Mouse (Mus musculus) naive thymus-derived CD4-positive, alpha-beta T cell, adult 2 months (primary cell): ENCODE results near the gene Itpr2.

Source experiments
- DNase-seq: peaks from one replicate; pipeline ENCODE4 v3.0.0-alpha.2; 2011; ENCODE audit warnings: low read depth

The Itpr2 gene

DNA sequence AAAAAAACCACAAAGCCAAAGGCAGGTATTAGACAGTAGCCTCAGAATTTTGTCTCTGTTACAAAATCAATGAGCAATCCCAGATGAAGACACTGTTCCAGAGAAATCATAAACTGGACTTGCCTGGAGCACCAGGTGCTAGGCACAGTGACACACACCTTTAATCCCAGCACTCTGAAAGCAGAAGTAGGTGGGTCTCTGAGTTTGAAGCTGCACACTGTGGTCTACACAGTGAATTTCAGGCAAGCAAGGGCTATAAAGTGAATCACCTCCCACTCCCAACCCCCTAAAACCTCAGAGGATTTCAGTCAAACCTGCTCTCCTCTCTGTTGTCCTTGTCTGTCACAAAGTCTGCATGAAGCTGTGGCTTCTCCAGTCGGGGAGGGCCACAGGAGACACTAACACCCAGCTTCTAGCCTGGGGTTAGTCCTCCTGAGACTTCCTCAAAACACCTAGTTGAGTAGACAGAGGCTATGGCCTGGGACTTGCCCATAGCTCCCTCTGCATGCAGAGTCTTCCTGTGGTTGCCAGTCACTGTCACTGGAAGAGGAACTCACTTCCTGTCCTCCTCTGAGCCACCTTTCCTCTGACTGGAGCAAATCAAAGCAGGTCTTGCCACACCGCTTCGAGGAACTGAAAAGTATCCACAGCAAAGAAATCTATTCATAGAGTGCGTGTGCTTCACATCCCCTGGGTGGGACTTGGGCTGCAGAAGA, 394.7 kb downstream of the Itpr2 start:
- DNase-seq = peak; percentile 59

DNA sequence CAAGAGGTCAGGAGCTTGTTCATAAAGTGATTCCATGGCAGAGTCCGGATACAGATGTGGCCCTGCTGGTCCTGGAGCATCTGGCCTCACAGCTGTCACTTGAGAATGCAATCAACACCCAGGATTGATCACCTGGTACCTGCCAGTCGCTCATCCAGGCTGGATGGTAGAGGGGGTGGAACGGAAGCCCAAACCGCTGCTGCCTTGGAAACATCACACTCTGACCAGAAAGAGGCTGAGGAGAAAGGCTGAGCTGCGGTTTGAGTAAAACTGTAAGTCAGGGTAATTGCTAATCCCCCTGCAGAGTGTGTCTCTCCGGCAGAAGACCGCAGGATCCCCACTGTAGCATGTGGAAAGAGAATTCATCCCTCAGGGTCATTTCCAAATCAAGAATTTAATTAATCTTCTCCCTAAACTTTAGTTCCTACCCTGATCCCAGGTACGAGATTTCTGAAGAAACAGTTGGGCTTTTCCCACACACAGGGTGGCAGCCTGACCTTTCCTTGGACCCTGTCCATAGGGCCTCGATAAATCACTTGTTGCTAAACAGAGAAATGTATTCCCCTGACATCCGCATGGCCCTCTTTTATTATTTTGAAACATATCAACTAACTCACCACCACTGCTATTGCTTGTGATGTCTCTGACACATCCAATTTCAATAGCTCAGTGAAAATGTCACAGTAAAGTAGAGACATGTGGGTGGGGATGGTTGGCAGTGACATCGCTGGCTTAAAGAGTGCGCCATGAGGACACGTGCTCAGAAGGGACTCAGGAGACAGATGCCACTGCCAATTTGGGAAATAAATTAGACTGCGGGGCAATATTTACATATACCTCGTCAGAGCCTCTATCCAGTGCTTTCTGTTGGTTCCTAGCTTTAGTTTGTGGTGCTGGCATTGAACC, 418.7 kb downstream of the Itpr2 start:
- DNase-seq = no peak

DNA sequence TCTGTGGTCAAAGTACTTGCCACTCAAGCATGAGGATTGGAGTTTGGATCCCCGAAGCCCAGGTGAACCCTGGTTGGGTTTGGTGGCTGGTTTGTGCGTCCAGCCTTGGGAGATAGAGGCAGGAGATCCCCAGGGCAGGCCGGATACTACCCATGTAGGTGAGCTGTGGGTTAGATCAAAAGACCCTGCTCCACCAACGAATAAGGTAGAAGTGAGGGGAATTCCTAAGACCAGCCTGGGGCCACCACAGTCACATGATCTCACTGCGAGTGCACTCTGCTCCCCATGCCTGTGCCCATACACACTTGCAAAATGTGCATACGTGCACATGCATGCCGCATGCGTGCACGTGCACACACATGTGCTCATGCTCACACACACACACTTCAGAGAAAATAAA, 419.5 kb downstream of the Itpr2 start:
- DNase-seq = peak; percentile 64

DNA sequence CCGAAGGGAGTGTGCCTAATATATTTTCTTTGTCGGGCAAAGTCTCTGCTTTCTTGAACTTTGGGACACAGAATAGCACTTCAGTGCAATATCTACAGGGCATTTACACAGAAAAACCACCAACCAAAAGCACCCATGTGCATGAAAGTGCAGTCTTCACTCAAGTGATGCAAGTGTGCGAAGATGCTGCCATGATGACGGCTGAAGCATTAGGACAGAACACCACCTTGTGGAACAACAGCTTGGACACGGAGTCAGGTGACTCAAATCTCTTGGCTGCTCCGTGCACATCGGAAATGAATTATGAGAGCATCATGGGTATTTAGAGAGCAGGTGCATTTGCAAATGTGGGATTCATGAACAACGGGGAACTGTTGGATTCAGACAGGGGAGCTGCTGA, 420.4 kb downstream of the Itpr2 start:
- DNase-seq = no peak

DNA sequence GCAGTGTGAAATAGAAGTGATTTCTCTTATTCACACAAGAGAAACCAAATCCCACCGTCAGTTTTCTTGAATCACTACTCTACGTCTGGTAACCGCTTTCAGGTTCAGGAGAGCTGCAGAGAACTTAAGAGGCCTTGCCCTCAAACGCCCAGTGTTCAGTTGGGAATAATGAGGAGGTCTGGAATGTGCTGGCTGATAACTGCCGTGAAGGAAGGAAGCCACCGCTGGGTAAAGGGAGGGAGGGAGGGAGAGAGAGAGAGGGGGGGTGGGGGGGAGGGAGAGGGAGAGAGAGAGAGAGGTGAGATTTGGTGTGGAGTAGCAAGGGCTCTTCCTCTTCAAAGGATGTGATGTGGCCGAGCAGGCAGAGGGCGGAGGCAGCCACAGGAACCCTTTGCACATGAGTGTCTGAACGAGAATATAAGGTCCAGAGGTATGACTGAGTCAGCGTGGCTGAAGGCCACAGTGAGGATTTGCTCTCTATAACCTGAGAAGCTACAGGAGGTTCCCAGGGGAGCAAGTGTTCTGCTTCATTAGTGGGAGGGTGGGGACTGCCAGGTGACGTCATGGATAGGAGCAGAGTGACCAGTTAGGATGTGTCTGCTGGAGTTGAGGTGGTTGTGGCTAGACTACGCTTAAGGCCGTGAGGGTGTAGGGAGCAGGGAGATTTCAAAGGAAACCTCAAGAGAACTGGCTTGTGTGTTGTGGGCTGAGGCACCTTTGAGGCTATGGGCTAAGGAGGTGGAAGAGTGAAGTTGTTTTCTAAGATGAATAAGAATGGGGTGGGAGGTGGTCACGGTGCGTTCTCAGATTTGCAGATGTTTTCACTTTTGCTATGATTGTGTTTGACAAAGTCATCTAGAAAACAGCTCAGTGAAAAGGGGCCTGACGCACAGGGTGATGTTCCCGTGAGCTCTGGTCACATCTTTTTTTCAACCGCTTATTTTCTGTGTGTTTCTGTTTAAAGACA, 421.2 kb downstream of the Itpr2 start:
- DNase-seq = peak; percentile 92

DNA sequence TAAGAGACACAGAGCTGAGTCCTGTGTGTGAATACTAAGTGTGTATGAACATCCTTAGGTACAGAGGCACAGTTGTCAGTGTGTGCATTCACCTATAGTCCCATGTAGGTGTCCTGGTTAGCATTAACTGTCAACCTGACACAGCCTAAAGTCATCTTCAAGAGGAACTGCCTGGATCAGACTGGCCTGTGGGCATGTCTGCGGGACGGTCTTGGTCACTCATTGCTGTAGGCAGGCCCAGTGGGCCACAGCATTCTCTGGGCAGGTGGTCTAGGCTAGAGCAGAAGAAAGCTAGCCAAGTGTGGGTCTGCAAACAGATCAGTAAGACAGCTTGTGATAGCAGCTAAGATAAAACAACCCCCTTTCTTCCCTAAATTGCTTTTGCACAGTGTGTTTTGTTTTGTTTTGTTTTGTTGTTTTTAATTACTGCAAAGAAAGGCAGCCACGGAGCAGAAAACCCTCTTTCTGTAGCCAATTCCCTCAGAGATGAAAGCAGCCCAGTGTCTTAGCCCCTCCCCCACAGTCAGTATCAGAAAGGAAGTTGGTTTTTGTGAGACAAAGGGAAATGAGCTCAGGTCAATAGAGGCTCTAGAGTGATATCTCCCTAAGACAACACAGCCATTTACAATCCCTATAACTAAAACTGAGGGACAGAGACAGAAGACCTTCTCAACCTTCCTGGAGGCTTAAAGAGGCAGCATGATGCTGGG, 422.1 kb downstream of the Itpr2 start:
- peak; percentile 84 for DNase-seq

DNA sequence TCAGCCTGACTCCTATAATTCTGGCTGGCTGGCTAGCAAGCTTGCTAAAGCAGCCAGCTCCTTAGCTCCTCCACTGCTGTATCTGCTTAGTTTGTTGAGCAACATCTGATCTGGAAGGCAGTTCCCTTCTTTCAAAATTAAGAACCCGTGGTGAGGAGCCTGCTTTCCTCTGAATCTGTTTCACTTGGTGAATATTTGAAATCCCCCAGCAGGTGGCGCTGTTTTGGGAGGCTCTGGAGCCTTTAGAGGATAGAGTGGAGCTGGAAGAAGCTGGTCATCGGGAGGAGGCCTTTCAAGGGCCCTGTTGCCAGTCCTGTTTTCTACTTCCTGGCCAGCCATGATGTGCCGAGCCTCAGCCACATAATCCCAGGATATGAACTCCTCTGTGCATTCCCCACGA, 422.8 kb downstream of the Itpr2 start:
- DNase-seq = peak; percentile 83

DNA sequence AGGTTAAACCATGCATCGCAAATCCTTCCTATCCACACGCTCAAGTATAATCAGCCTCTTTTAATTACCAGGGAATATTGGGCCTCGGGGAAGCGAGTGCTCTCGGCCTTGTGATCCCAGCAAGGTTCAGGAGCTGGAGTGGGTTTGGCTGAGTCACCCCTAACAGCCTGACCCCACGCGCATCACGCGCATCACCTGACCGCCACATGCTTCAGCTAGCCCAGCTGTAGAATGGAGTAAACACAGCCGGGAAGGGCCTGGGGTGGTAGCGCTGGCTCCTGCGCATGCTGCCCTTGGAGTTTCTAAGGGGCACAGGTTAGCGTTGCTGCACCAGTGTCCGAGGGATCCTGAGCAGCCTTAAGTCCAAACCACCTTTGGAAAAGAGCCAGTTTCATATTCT, 423.9 kb downstream of the Itpr2 start:
- no peak for DNase-seq

DNA sequence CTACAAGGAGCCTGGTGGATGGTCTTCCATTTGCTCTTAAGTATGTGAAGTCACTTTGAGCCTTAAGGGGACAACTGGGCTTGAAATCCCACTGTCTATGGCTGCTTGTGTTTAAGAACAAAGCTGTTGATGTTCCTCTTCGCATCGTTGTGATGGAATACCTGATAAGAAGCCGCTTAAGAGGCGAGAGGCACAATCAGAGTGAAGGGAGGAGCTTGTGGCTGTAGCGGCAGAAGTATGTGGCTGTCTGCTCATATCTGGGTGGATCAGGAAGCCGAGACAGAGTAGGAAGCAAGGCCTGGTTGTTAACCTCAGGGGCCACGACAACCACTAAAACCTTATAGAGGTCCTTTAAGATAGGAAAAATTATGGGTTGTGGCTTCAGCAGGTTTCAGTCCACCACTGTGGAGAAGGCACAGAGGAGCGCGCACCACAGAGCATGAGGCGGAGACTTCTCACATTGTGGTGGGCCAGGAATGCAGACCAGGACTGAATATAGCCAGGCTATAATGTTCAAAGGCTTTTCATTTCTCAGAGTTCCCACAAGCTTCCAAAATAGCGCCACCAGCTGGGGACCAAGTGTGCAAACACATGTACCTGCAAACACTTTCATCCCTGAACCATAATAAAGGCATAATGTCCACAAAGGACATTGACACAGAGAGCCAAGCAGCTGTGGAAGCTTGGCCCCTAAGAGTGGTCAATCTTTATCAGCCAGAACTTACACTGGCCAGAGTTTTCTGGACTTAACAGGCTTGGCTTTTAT, 424.7 kb downstream of the Itpr2 start:
- DNase-seq = peak; percentile 75

DNA sequence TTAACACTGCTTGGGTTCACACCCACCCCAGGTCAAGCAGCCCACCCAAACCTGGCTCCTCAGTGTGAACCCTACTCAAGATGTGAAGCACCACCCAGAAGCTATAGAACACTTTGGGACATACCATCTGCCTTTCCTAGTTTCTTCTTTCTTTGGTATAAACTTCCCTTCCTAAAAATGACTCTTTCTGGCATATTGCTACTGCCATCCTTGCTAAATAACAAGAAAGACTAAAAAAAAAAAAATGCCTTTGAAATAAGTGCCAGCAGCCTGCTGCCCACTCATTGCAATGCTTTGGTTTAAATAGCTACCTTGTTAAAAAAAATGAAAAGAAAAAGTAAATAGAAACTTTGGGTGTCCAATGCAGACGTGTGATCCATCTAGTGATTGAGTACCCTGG, 429.2 kb downstream of the Itpr2 start:
- no peak for DNase-seq

DNA sequence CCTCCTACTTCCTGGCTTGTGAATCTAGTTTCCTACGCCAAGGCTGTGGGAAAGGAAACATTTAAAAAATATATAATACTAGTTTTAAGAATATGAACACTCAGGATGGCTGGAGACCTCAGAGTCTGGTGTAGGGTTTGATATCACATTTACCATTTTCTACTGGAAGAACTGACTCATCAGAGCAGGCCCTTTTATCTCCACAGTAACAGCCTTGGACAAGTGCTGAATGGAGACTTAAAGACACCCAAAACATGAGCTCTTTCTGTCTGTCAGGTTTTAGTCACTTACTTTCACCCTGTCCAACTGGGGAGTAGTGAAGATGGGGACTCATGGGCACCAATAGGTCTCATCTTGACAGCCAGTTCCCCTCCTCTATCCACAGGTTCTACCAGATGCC, 430.1 kb downstream of the Itpr2 start:
- DNase-seq = no peak
